Mouse (Mus musculus): ENCODE measurements around the gene Samhd1. TPM values are rescaled to one million over a fixed set of nuclear protein-coding genes. Genes with fewer than 3 reads are reported as not detected.
A peak's percentile ranks its signal among the peaks of the same experiment; 100 is the strongest.

Samhd1 gene
- polyA plus RNA-seq, 1 experiment from 2014 or later: 21.7 TPM

DNA sequence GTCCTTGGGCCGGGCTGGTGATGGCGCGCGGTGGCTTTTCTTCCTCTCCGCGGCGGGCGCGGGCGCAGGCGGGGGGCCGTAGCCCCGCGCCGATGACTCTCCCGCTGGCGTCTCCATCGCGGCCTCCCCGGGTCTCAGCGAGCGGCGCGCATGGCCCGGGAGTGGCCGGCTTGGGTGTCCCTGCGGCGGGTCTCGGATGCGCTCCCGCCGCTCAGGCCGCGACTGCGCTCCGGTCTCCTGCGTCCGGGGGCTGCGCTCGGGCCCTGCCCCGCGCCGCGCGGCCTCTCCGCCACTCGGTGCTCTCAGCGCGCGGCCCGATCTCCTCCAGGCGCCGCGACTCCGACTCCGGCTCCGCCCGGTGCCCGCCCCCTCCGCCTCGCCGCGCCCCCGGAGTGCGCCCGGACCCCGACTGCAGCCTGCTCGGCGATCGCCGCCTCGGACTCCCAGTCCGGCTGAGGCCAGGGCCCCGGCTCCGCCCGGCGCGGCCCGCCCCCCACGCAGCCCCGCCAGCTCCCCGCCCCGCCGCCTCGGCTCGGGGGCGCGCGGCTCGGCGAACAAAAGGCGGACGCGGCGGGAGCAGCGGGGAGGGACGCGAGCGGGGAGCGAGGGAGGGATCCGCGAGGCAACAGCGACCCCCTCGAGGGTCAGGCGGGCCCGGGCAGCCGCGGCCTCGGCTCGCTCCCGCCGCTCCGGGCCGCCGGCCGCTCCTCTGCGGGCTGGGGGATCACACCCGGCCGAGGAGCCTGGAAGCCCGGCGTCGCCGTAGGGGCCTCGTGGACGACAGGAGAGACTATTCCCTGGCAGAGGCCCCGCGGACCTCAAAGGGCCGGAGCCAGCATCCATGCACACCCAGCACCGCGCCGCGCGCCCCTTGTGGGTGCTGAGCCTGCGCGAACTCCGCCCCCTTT lies 56.0 kb downstream of the Samhd1 start, which contains the start of gene Soga1:
Soga1 (minus strand) TSS at position 462 of the 908 bp plus-strand sequence.
- Histone ChIP-seq H3K9ac (ENCODE audit: low read length) (peak within 1 kb of the TSS; percentile 98), H3K4me3 (ENCODE audit: low read depth, low read length) (peak within 1 kb of the TSS; percentile 94), H3K27me3 (ENCODE audit: control insufficient read depth, insufficient read depth, low read length) (no peaks in the 10 kb centered on the region), H3K36me3 (ENCODE audit: control insufficient read depth, insufficient read depth, low read length) (no peaks in the 10 kb centered on the region; the same call in 1 of the 2 replicates), H3K4me2 (peak within 1 kb of the TSS; percentile 94), H3K9me3 (ENCODE audit: control insufficient read depth, low read length) (no peaks in the 10 kb centered on the region), H3K27ac (ENCODE audit: low read depth, low read length) (peak within 1 kb of the TSS; percentile 91), H3K4me1 (ENCODE audit: control insufficient read depth, insufficient read depth, low read length) (peaks cover 32% of the 10 kb centered on the region)
- ATAC-seq (ENCODE audit: low FRiP score): peak; percentile 86
- peak; percentile 98 for DNase-seq (ENCODE audit: low spot score, missing footprints)
- WGBS: under 1% methylated on average over 67 of the region's 136 CpGs

DNA sequence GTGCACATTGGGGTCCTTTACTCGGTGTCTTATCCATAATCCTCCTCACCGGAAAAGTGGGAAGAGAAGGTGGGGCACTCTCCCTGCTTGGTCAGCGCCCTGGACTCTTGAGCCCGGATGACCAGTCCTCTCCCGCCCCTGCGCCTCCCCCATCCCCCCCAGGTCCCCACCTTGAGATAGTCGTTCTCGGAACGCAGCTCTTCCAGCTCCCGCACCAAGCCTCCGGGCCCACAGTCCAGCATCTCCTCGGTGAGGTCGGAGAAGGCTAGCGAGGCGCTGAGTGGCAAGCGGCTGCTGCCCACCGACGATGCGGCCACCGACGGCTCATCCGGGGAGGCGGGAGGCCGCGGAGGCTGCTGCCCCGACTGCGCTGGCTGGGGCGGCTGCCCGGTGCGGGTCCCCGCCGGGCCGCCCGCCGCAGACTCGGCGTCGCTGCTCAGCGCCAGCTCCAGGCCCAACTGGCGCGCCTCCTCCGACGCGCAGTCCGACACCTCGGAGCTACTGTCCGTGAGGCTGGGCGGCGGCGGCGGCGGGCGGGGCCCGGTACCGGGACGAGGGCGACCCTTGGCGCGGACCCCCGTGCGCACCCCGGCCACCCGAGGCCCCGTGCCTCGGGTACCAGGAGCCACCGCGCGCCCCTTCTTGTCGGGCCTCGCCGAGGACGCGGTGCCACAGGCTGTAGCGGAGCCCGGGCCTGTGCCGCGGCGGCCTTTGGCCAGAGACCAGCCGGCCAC lies 56.8 kb downstream of the Samhd1 start:
- Histone ChIP-seq H3K4me1 (ENCODE audit: control insufficient read depth, insufficient read depth, low read length) (peaks cover 38% of the 10 kb centered on the region), H3K4me3 (ENCODE audit: low read depth, low read length) (peak overlapping the region; percentile 94), H3K36me3 (ENCODE audit: control insufficient read depth, insufficient read depth, low read length) (peaks cover 2% of the 10 kb centered on the region; the same call in 1 of the 2 replicates), H3K27ac (ENCODE audit: low read depth, low read length) (peak overlapping the region; percentile 91), H3K27me3 (ENCODE audit: control insufficient read depth, insufficient read depth, low read length) (no peaks in the 10 kb centered on the region), H3K4me2 (peak overlapping the region; percentile 94), H3K9me3 (ENCODE audit: control insufficient read depth, low read length) (no peaks in the 10 kb centered on the region), H3K9ac (ENCODE audit: low read length) (peak overlapping the region; percentile 98)
- ATAC-seq (ENCODE audit: low FRiP score) (peak; percentile 40), DNase-seq (ENCODE audit: low spot score, missing footprints) (no peak)
- under 1% methylated on average over 62 of the region's 79 CpGs for WGBS

DNA sequence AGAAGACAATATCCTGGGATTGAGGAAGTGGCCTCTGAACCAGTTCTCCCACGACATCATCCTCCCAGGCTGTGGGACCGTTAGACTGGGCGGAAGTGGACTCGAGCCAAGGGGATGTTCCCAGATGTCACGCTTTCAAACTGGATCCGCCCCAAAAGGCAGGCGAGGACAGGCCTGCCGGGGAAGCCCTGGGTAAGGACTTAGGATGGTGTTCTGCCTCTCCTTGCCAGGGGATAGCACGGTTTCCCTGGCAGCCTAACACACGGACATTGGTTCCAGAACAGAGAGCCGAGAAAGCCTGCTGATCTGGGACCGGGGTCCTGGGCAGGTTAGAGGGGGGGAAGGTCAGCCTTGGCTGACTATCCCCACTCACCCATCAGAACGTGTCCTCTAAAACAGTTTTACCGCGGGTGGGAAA lies 57.4 kb downstream of the Samhd1 start:
- H3K9ac ChIP-seq (ENCODE audit: low read length): peak overlapping the region; percentile 98
- 0 out of 2 replicates have a peak overlapping the region, but pooled peaks have one; percentile 35 for H3K27ac ChIP-seq (ENCODE audit: low read depth, low read length)
- ATAC-seq (ENCODE audit: low FRiP score) (no peak), DNase-seq (ENCODE audit: low spot score, missing footprints) (peak; percentile 95)
- peaks cover 42% of the 10 kb centered on the region for H3K4me1 ChIP-seq (ENCODE audit: control insufficient read depth, insufficient read depth, low read length)
- no peaks in the 10 kb centered on the region for H3K27me3 ChIP-seq (ENCODE audit: control insufficient read depth, insufficient read depth, low read length)
- peaks cover 2% of the 10 kb centered on the region; the same call in 1 of the 2 replicates for H3K36me3 ChIP-seq (ENCODE audit: control insufficient read depth, insufficient read depth, low read length)
- peak overlapping the region; percentile 94 for H3K4me2 ChIP-seq
- 1% methylated on average over 15 of the region's 15 CpGs for WGBS
- no peaks in the 10 kb centered on the region for H3K9me3 ChIP-seq (ENCODE audit: control insufficient read depth, low read length)
- H3K4me3 ChIP-seq (ENCODE audit: low read depth, low read length): peak overlapping the region; percentile 94

DNA sequence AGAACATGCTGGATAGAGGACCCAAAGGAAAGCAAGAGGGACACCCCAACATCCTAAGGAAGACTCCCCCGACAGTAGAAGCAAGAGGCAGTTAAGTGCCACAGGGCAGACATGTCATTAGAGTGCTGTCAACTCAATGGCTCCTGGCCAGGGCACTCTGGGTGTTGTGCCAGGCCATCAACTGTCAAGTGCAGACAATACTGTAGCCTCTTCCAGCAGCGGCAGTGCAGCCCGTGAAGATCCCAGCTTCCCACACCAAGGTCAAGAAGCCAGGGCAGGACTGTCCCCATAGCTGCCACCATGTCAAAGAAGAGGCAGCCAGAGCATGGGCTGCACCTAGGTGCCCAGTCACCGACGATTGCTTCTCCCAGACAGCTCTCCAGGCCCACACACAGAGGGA lies 57.9 kb downstream of the Samhd1 start:
- Histone ChIP-seq H3K9ac (ENCODE audit: low read length) (peak overlapping the region; percentile 98), H3K36me3 (ENCODE audit: control insufficient read depth, insufficient read depth, low read length) (peaks cover 2% of the 10 kb centered on the region; the same call in 1 of the 2 replicates), H3K27me3 (ENCODE audit: control insufficient read depth, insufficient read depth, low read length) (no peaks in the 10 kb centered on the region), H3K4me1 (ENCODE audit: control insufficient read depth, insufficient read depth, low read length) (peaks cover 46% of the 10 kb centered on the region), H3K9me3 (ENCODE audit: control insufficient read depth, low read length) (no peaks in the 10 kb centered on the region), H3K4me3 (ENCODE audit: low read depth, low read length) (peak overlapping the region; percentile 94), H3K27ac (ENCODE audit: low read depth, low read length) (no peak overlapping the region), H3K4me2 (peak overlapping the region; percentile 94)
- DNase-seq (ENCODE audit: low spot score, missing footprints) (no peak), ATAC-seq (ENCODE audit: low FRiP score) (no peak)
- 39% methylated on average over 5 of the region's 5 CpGs for WGBS

DNA sequence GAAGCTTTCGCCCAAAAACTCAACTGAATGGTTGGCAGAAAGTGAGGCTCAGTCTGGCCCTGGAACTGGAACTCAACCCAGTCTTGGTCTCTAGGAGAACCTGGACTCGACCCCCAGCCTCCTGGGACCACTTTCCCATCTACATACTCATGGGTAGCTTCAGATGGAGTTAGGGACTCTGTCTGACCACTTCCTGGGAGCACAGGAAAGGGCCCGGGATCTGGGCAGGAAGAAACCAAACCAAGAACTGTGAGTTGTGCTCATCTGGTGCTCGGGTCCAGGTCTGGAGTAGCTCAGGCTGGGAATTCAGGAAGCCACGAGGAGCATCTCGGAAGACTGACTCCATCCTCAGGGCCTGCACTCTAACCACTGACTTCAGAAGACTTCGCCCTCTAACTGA lies 58.5 kb downstream of the Samhd1 start:
- H3K4me1 ChIP-seq (ENCODE audit: control insufficient read depth, insufficient read depth, low read length): peaks cover 46% of the 10 kb centered on the region

DNA sequence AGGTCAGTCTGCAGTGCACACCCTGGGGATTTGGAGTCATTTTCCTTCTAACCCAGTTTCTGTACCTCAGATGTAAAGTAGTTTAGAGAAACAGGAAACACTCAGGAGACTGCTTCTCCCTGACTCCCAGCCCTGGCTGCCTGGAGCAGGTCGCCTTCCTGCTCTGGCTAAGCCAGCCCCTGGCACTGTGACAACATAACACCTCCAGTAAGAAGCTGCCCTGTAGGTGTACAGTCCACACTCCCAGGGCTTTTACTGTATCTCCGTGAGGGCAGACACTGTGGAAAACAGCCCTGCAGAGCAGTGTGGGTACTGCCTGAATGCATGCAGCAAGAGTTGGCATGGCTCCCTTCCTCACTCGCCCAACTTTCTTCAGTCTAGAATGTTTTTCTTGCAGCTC lies 59.4 kb downstream of the Samhd1 start:
- Histone ChIP-seq H3K27me3 (ENCODE audit: control insufficient read depth, insufficient read depth, low read length) (no peaks in the 10 kb centered on the region), H3K27ac (ENCODE audit: low read depth, low read length) (no peak overlapping the region), H3K4me2 (peak overlapping the region; percentile 94; the same call in 1 of the 2 replicates), H3K9me3 (ENCODE audit: control insufficient read depth, low read length) (no peaks in the 10 kb centered on the region), H3K4me3 (ENCODE audit: low read depth, low read length) (no peak overlapping the region), H3K9ac (ENCODE audit: low read length) (no peak overlapping the region), H3K4me1 (ENCODE audit: control insufficient read depth, insufficient read depth, low read length) (peaks cover 50% of the 10 kb centered on the region), H3K36me3 (ENCODE audit: control insufficient read depth, insufficient read depth, low read length) (peaks cover 2% of the 10 kb centered on the region; the same call in 1 of the 2 replicates)
- 78% methylated on average over 3 of the region's 3 CpGs for WGBS
- DNase-seq (ENCODE audit: low spot score, missing footprints): no peak
- no peak for ATAC-seq (ENCODE audit: low FRiP score)

More for the DNA sequence above, 58.5 kb downstream of the Samhd1 start:
- Histone ChIP-seq H3K27me3 (ENCODE audit: control insufficient read depth, insufficient read depth, low read length) (no peaks in the 10 kb centered on the region), H3K4me3 (ENCODE audit: low read depth, low read length) (peak overlapping the region; percentile 94), H3K27ac (ENCODE audit: low read depth, low read length) (no peak overlapping the region), H3K4me2 (peak overlapping the region; percentile 94), H3K36me3 (ENCODE audit: control insufficient read depth, insufficient read depth, low read length) (peaks cover 2% of the 10 kb centered on the region; the same call in 1 of the 2 replicates), H3K9ac (ENCODE audit: low read length) (no peak overlapping the region), H3K9me3 (ENCODE audit: control insufficient read depth, low read length) (no peaks in the 10 kb centered on the region)
- DNase-seq (ENCODE audit: low spot score, missing footprints) (no peak), ATAC-seq (ENCODE audit: low FRiP score) (no peak)
- 85% methylated on average over 7 of the region's 7 CpGs for WGBS

DNA sequence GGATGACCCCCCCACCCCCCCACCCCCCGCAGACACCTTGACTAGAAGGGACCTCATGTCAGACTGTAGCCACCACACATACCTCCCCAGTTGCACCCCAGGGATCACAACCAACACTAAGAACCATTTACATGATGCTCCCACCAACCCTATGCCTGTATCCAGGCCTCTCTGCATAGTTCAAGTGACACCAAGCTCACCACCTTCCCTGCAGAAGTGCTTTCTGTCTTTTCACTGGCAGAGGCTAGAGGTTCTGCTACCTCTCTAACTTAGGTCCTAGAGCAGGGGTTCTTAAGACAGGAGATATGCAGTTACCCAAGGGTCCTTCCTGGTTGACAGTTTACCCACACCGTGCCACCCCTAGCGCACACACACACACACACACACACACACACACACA lies 59.8 kb downstream of the Samhd1 start:
- no peaks in the 10 kb centered on the region for H3K9me3 ChIP-seq (ENCODE audit: control insufficient read depth, low read length)
- H3K27ac ChIP-seq (ENCODE audit: low read depth, low read length): no peak overlapping the region
- H3K4me3 ChIP-seq (ENCODE audit: low read depth, low read length): no peak overlapping the region
- H3K9ac ChIP-seq (ENCODE audit: low read length): no peak overlapping the region
- WGBS: 94% methylated on average over 3 of the region's 3 CpGs
- peak overlapping the region; percentile 94; the same call in 1 of the 2 replicates for H3K4me2 ChIP-seq
- DNase-seq (ENCODE audit: low spot score, missing footprints): no peak
- H3K4me1 ChIP-seq (ENCODE audit: control insufficient read depth, insufficient read depth, low read length): peaks cover 55% of the 10 kb centered on the region
- no peaks in the 10 kb centered on the region for H3K27me3 ChIP-seq (ENCODE audit: control insufficient read depth, insufficient read depth, low read length)
- H3K36me3 ChIP-seq (ENCODE audit: control insufficient read depth, insufficient read depth, low read length): peaks cover 2% of the 10 kb centered on the region; the same call in 1 of the 2 replicates
- ATAC-seq (ENCODE audit: low FRiP score): no peak

DNA sequence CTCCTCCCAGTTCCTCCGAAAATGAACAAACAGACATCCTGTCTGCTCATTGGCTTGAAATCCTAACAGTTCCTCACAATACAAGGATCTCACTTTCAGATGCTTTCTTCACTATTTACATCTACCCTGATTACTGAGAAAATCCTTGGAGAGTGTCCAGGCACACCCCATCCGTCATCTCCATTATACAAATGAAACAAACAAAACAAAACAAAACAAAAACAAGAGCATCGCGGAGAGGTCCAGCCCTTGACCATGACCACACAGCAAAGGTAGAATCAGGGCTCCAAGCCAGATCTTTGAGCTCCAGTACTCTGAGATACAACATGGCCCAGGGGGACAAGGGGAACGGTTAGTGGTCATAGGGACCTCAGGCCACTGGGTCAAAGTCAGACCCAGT lies 60.3 kb downstream of the Samhd1 start:
- peaks cover 2% of the 10 kb centered on the region; the same call in 1 of the 2 replicates for H3K36me3 ChIP-seq (ENCODE audit: control insufficient read depth, insufficient read depth, low read length)
- H3K27me3 ChIP-seq (ENCODE audit: control insufficient read depth, insufficient read depth, low read length): no peaks in the 10 kb centered on the region
- no peak overlapping the region for H3K4me3 ChIP-seq (ENCODE audit: low read depth, low read length)
- ATAC-seq (ENCODE audit: low FRiP score): no peak
- H3K9me3 ChIP-seq (ENCODE audit: control insufficient read depth, low read length): no peaks in the 10 kb centered on the region
- H3K4me2 ChIP-seq: no peak overlapping the region
- no peak overlapping the region for H3K9ac ChIP-seq (ENCODE audit: low read length)
- 88% methylated on average over 5 of the region's 5 CpGs for WGBS
- peaks cover 57% of the 10 kb centered on the region for H3K4me1 ChIP-seq (ENCODE audit: control insufficient read depth, insufficient read depth, low read length)
- DNase-seq (ENCODE audit: low spot score, missing footprints): no peak
- H3K27ac ChIP-seq (ENCODE audit: low read depth, low read length): no peak overlapping the region

All from midbrain, embryonic 11.5 days (tissue).